Mouse (Mus musculus) C2C12 (cell line): ENCODE measurements around the gene Fkbp2. TPM values are rescaled to one million over a fixed set of nuclear protein-coding genes. Genes with fewer than 3 reads are reported as not detected.

Experiments
- H3K27me3 ChIP-seq: one replicate; pipeline ENCODE4 v1.6.1; 2011; ENCODE audit not compliant: control insufficient read depth, insufficient read depth, insufficient read length
- H3K36me3 ChIP-seq: one replicate; pipeline ENCODE4 v1.6.1; 2011; ENCODE audit not compliant: control insufficient read depth, insufficient read depth
- H3K4me3 ChIP-seq: one replicate; pipeline ENCODE4 v1.5.1; 2011; ENCODE audit warnings: mild to moderate bottlenecking, control low read depth; ENCODE audit not compliant: poor library complexity, insufficient read depth, severe bottlenecking
- H3K79me2 ChIP-seq: one replicate; pipeline ENCODE4 v1.6.1; 2011; ENCODE audit not compliant: control insufficient read depth, insufficient read depth
- H3K79me3 ChIP-seq: one replicate; pipeline ENCODE4 v1.6.1; 2011; ENCODE audit warnings: low read depth, control low read depth
- H3ac ChIP-seq: one replicate; pipeline ENCODE3; 2011; ENCODE audit warnings: low read depth; ENCODE audit not compliant: control insufficient read depth, insufficient read length
- CEBPB ChIP-seq: IDR thresholded peaks from one replicate; pipeline ENCODE4 v1.6.1; 2011; ENCODE audit warnings: low read depth, mild to moderate bottlenecking, control low read depth, moderate library complexity
- CTCF ChIP-seq: IDR thresholded peaks from one replicate; pipeline ENCODE4 v1.5.1; 2011; ENCODE audit not compliant: control insufficient read depth, insufficient read depth, insufficient read length
- FOSL1 ChIP-seq: IDR thresholded peaks from one replicate; pipeline ENCODE4 v1.8.0; 2011; ENCODE audit warnings: mild to moderate bottlenecking, low read length; ENCODE audit not compliant: poor library complexity, insufficient read depth, severe bottlenecking
- MAX ChIP-seq: IDR thresholded peaks from one replicate; pipeline ENCODE4 v1.6.1; 2011; ENCODE audit warnings: mild to moderate bottlenecking, control low read depth
- MYOD1 ChIP-seq: IDR thresholded peaks from one replicate; pipeline ENCODE4 v1.6.1; 2011; ENCODE audit warnings: low read depth; ENCODE audit not compliant: control insufficient read depth, insufficient read length
- MYOG ChIP-seq: IDR thresholded peaks from one replicate; pipeline ENCODE4 v1.6.1; 2011; ENCODE audit not compliant: control insufficient read depth, insufficient read length; ENCODE audit errors: extremely low read depth
- USF1 ChIP-seq: IDR thresholded peaks from one replicate; pipeline ENCODE4 v1.6.1; 2011; ENCODE audit warnings: low read depth, mild to moderate bottlenecking, control low read depth, moderate library complexity
- polyA plus RNA-seq: library from polyadenylated mRNA; unstranded; fragments of >200 nt; fragmentation: generic; extraction: Trizol; gene quantifications from one replicate; pipeline ENCODE4 v1.2.1, GENCODE M21; 2012; ENCODE audit warnings: missing spikeins

Gene Fkbp2
- polyA plus RNA-seq, 1 experiment = 148 TPM

DNA sequence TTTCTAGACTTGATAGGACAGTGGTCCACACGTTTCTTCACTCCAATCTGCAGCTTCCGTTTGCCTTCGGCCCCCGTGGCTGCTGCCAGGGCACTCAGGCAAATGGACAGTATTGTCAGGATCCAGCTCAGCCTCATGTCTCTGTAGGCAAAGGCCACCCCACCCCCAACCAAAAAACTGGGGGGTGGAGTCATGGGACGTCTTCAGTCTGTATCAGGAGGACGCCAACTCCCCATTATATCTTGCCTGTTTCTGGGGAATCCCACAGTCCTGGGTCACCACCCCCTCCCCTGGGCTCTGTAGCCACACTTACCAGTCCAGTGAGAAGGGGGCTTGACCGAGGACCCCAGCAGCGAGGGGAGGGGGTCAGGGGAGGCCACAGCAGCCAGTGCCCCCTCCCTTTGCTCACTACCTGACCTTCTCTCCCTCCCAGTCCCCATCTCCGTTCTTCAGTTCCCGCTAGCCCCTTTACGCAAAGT is 1.3 kb downstream of the Fkbp2 start:
- peak overlapping the region; percentile 37 for H3K4me3 ChIP-seq
- TF ChIP-seq MYOD1 (no peak), USF1 (no peak), MAX (no peak), FOSL1 (no peak), MYOG (no peak), CTCF (no peak), CEBPB (no peak)
- no peaks in the 10 kb centered on the region for H3K27me3 ChIP-seq
- peaks cover 31% of the 10 kb centered on the region for H3K79me3 ChIP-seq
- H3K36me3 ChIP-seq = peaks cover 48% of the 10 kb centered on the region
- H3ac ChIP-seq = peak overlapping the region; percentile 74
- peaks cover 52% of the 10 kb centered on the region for H3K79me2 ChIP-seq

DNA sequence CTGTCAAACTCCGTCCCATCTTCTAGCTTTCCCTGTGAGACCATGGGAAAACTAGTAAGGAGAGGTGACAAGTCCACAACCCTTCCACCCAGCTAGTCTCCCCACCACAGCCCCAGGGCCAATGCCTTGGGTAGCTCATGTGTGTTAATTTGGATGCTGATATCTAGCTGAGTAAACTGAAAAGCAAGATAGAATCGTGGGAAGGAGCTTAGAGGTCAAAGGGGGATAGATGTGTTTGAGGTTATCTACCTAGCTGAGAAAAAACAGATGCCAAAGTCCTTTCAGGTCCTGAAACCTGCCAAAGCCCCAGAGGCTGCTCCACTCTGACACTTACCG is 1.7 kb downstream of the Fkbp2 start:
- Histone ChIP-seq H3K4me3 (peak overlapping the region; percentile 37), H3ac (peak overlapping the region; percentile 74), H3K79me3 (peaks cover 31% of the 10 kb centered on the region), H3K79me2 (peaks cover 52% of the 10 kb centered on the region), H3K36me3 (peaks cover 44% of the 10 kb centered on the region), H3K27me3 (no peaks in the 10 kb centered on the region)
- TF ChIP-seq MYOG = no peak
- no peak for TF ChIP-seq FOSL1
- no peak for TF ChIP-seq MYOD1
- TF ChIP-seq MAX = no peak
- TF ChIP-seq CEBPB = no peak
- TF ChIP-seq USF1 = no peak
- no peak for TF ChIP-seq CTCF

DNA sequence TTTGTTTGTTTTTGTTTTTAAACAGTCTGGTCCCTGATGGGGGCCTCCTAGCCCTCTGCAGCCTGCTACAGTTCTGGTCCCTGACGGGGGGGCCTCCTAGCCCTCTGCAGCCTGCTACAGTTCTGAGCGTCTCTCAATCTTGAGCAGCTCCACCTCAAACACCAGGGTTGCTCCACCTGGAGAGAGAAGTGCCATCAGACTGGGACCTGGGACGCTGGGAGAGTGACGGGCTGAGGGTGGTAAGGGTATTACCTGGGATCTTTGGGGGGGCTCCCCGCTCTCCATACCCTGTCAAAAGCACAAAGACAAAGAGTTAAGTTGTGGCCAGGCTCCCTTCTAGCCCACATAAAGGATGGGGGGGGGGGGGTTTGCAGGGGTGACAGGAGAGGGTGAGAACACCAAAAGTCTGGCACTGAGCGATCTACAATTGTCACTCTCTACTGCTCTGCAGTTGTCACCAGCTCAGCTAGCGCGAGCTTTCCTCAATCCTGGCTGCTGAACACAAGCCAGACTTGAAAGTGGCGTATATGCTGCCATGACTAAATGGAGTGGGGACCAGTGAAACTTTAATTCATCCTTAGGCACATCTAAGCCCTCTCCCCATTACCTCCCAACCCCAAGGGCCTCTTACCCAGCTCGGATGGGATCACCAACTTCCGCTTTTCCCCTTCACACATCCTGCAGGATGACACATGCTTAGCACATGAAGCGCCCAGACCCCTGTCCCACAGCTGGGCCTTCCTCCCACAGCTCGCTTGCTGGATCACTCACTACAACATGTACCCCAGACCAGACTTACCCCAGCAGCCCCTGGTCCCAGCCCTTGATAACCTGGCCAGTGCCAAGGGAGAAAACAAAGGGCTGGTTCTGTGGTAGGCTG is 2.3 kb downstream of the Fkbp2 start:
- no peaks in the 10 kb centered on the region for H3K27me3 ChIP-seq
- peaks cover 31% of the 10 kb centered on the region for H3K79me3 ChIP-seq
- peak overlapping the region; percentile 16 for H3ac ChIP-seq
- H3K4me3 ChIP-seq = no peak overlapping the region
- H3K36me3 ChIP-seq = peaks cover 37% of the 10 kb centered on the region
- TF ChIP-seq MYOD1 (no peak), MYOG (no peak), CTCF (no peak), FOSL1 (no peak), USF1 (no peak), CEBPB (no peak), MAX (no peak)
- peaks cover 54% of the 10 kb centered on the region for H3K79me2 ChIP-seq

DNA sequence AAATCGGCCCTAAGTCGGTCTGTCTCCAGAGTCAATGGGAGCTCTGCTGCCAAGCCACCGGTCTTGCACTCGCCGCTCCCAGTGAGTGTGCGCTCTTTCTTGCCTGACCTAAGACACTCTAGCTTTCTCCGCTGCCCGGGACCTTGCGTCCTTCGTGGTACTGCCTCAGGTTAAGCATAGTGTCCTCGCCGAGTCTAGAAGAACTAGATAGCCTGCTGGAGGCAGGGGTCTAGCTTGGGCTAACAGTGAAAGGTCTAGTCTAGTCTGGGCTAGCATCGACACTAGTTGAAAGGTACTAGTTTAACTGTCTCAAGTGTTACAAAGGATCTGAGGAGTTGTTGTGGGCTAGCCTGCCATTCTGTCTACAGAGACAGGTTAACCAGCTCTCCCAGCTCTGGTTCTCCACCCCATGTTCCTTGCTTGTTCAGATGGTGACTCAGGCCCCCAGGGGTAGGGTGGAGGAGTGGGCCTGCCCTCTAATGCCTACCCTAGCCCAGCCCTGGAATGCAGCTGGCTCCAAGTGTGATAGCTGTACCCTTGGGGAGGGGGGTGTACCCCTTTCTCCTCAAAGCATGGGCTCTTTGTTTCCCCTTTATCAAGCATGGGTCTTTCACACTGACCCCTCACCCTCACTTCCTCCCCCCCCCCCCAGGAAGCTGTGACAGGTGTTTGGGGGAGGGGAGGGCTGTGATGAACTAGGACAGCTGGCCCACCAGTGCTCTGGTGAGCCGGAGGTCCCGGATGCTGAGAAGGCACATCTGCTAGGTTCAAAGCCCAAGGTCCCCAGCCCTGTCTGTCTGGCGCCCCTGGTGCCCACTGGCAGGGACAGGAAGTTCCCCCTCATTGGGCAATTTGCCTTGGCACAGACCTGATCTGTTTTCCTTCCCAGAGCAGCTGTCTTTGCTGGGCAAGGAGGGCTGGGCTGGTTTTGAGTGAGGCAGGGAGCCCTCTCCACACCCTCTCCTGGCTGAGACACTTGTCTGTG is 4.5 kb downstream of the Fkbp2 start, which contains the start of gene Plcb3:
Gene Plcb3 (minus strand): TSS at position 934 of the 985 bp plus-strand sequence.
- TF ChIP-seq CEBPB = peak; percentile 79
- peak; percentile 96 for TF ChIP-seq MYOD1
- peak; percentile 29 for TF ChIP-seq CTCF
- TF ChIP-seq MYOG = no peak
- no peak for TF ChIP-seq MAX
- no peak for TF ChIP-seq USF1
- TF ChIP-seq FOSL1 = no peak

More for the DNA sequence above, 4.5 kb downstream of the Fkbp2 start, which contains the start of gene Plcb3:
- Histone ChIP-seq H3K27me3 (no peaks in the 10 kb centered on the region), H3K4me3 (peak within 1 kb of the TSS; percentile 99), H3K79me3 (peaks cover 31% of the 10 kb centered on the region), H3ac (peak within 1 kb of the TSS; percentile 90), H3K79me2 (peaks cover 58% of the 10 kb centered on the region), H3K36me3 (peaks cover 27% of the 10 kb centered on the region)
